ENCODE assay signal across 7 mouse cellular contexts in genomic region chr10:79960671-79961294, GRCm38 (mm10). TPM values are rescaled to one million over a fixed set of nuclear protein-coding genes. Genes with fewer than 3 reads are reported as not detected.
A peak's percentile ranks its signal among the peaks of the same experiment; 100 is the strongest.
DNase-seq lines count a peak whose midpoint lies in the region; ATAC-seq and TF ChIP-seq lines count a peak whose summit lies in the region.

No protein-coding gene starts in this region.

- H3K9me3 ChIP-seq in lung, embryonic 15.5 days = no peaks in the 10 kb centered on the region
- H3K9me3 ChIP-seq in forebrain, embryonic 10.5 days = no peaks in the 10 kb centered on the region
- H3K9me3 ChIP-seq in limb, embryonic 10.5 days (replicated peaks) = no peaks in the 10 kb centered on the region

- TF ChIP-seq POLR2A in olfactory bulb, adult 2 months (IDR thresholded peaks at IDR 0.05; ENCODE audit: insufficient read depth, low read depth, low read length) = no peak

- peaks cover 22% of the 10 kb centered on the region for H3K4me1 ChIP-seq in lung, embryonic 15.5 days
- peaks cover 39% of the 10 kb centered on the region for H3K4me1 ChIP-seq in forebrain, embryonic 10.5 days
- peaks cover 34% of the 10 kb centered on the region for H3K4me1 ChIP-seq in limb, embryonic 10.5 days
- peaks cover 6% of the 10 kb centered on the region; the same call in 1 of the 2 replicates for H3K4me1 ChIP-seq in olfactory bulb, adult 2 months (ENCODE audit: control insufficient read depth, insufficient read depth, low read length)

- peak overlapping the region; percentile 98 for H3K4me3 ChIP-seq in lung, embryonic 15.5 days
- peak overlapping the region; percentile 99 for H3K4me3 ChIP-seq in forebrain, embryonic 10.5 days
- H3K4me3 ChIP-seq in limb, embryonic 10.5 days = peak overlapping the region; percentile 98
- peak overlapping the region; percentile 98 for H3K4me3 ChIP-seq in olfactory bulb, adult 2 months (ENCODE audit: insufficient read depth, low read depth, low read length)

- 9% methylated on average over 10 of the region's 10 CpGs for WGBS in lung, embryonic 15.5 days
- WGBS in forebrain, embryonic 10.5 days = 19% methylated on average over 10 of the region's 10 CpGs
- WGBS in limb, embryonic 10.5 days = 16% methylated on average over 10 of the region's 10 CpGs
- 14% methylated on average over 10 of the region's 10 CpGs for WGBS in olfactory bulb, adult 2 months

- H3K9ac ChIP-seq in lung, embryonic 15.5 days = peak overlapping the region; percentile 94

- peak overlapping the region; percentile 75 for H3K4me2 ChIP-seq in lung, embryonic 15.5 days

- no peaks in the 10 kb centered on the region for H3K27me3 ChIP-seq in lung, embryonic 15.5 days
- peaks cover 9% of the 10 kb centered on the region for H3K27me3 ChIP-seq in forebrain, embryonic 10.5 days (ENCODE audit: poor library complexity, severe bottlenecking)
- no peaks in the 10 kb centered on the region for H3K27me3 ChIP-seq in limb, embryonic 10.5 days (ENCODE audit: low read depth, poor library complexity, severe bottlenecking)

- no peak for TF ChIP-seq CTCF in olfactory bulb, adult 2 months (IDR thresholded peaks at IDR 0.05; ENCODE audit: insufficient read depth, low read depth, low read length)

- no peak for DNase-seq in lung, postnatal 4 days
- DNase-seq in forebrain, embryonic 10.5 days (ENCODE audit: extremely low spot score, low spot score) = no peak
- no peak for DNase-seq in limb, embryonic 10.5 days (ENCODE audit: low spot score)
- no peak for DNase-seq in natural killer cell, adult 2 months (ENCODE audit: low spot score in 2 of 2)

- H3K27ac ChIP-seq in lung, embryonic 15.5 days = no peak overlapping the region
- peak overlapping the region; percentile 91 for H3K27ac ChIP-seq in forebrain, embryonic 10.5 days
- H3K27ac ChIP-seq in limb, embryonic 10.5 days = peak overlapping the region; percentile 88
- H3K27ac ChIP-seq in olfactory bulb, adult 2 months (ENCODE audit: insufficient read depth, low read depth, low read length) = no peak overlapping the region

- peaks cover 42% of the 10 kb centered on the region for H3K36me3 ChIP-seq in lung, embryonic 15.5 days
- H3K36me3 ChIP-seq in forebrain, embryonic 10.5 days (replicated peaks) = peaks cover 47% of the 10 kb centered on the region
- peaks cover 48% of the 10 kb centered on the region for H3K36me3 ChIP-seq in limb, embryonic 10.5 days

- ATAC-seq in lung, embryonic 15.5 days (ENCODE audit: borderline replicate concordance, extremely low read depth, low FRiP score, low TSS enrichment) = no peak
- no peak for ATAC-seq in megakaryocyte progenitor cell, adult 5-6 weeks (replicated peaks; ENCODE audit: poor library complexity)

RNA-seq across cellular contexts. Expression of gene Wdr18, which starts 0.8 kb away (rescaled TPM):
- polyA plus RNA-seq in lung, embryonic 15.5 days (2015; fragmentation: Nextera tagmentation; extraction: Ambion mirVana) = 95.1 and 96.2 TPM in 2 replicates
- polyA plus RNA-seq in forebrain, embryonic 10.5 days (2016; fragmentation: Nextera tagmentation; extraction: Ambion mirVana) = 165 and 167 TPM in 2 replicates
- 174 and 201 TPM in 2 replicates for polyA plus RNA-seq in limb, embryonic 10.5 days (2016; fragmentation: Nextera tagmentation; extraction: Ambion mirVana)
- not detected in 2 replicates for polyA plus RNA-seq in olfactory bulb, adult 2 months (2012; ENCODE audit: insufficient read depth, insufficient read length, low replicate concordance, missing spikeins)
- 36.8 and 57.4 TPM in 2 replicates for total RNA-seq in megakaryocyte progenitor cell, adult 5-6 weeks (2015)
- total RNA-seq in megakaryocyte progenitor cell, adult 5-6 weeks (2017) = 24.6 and 29.7 TPM in 2 replicates

RNA-seq across cellular contexts. Expression of gene Grin3b, which starts 9.7 kb away (rescaled TPM):
- polyA plus RNA-seq in lung, embryonic 15.5 days (2015; fragmentation: Nextera tagmentation; extraction: Ambion mirVana) = 0.34 and 0.45 TPM in 2 replicates
- polyA plus RNA-seq in forebrain, embryonic 10.5 days (2016; fragmentation: Nextera tagmentation; extraction: Ambion mirVana) = 0.20 and 0.31 TPM in 2 replicates
- polyA plus RNA-seq in limb, embryonic 10.5 days (2016; fragmentation: Nextera tagmentation; extraction: Ambion mirVana) = 0.28 and 0.40 TPM in 2 replicates
- polyA plus RNA-seq in olfactory bulb, adult 2 months (2012; ENCODE audit: insufficient read depth, insufficient read length, low replicate concordance, missing spikeins) = not detected in 2 replicates
- total RNA-seq in megakaryocyte progenitor cell, adult 5-6 weeks (2015) = not detected in 2 replicates
- total RNA-seq in megakaryocyte progenitor cell, adult 5-6 weeks (2017) = not detected in 2 replicates

RNA-seq across cellular contexts. Expression of gene Tmem259, which starts 23.3 kb away (rescaled TPM):
- polyA plus RNA-seq in lung, embryonic 15.5 days (2015; fragmentation: Nextera tagmentation; extraction: Ambion mirVana) = 20.2 and 20.5 TPM in 2 replicates
- 8.4 and 9.6 TPM in 2 replicates for polyA plus RNA-seq in forebrain, embryonic 10.5 days (2016; fragmentation: Nextera tagmentation; extraction: Ambion mirVana)
- polyA plus RNA-seq in limb, embryonic 10.5 days (2016; fragmentation: Nextera tagmentation; extraction: Ambion mirVana) = 14.9 and 16.4 TPM in 2 replicates
- polyA plus RNA-seq in olfactory bulb, adult 2 months (2012; ENCODE audit: insufficient read depth, insufficient read length, low replicate concordance, missing spikeins) = not detected in 2 replicates
- total RNA-seq in megakaryocyte progenitor cell, adult 5-6 weeks (2015) = 38.9 and 44.2 TPM in 2 replicates
- total RNA-seq in megakaryocyte progenitor cell, adult 5-6 weeks (2017) = 44.6 and 54.8 TPM in 2 replicates

RNA-seq across cellular contexts. Expression of gene Cnn2, which starts 27.6 kb away (rescaled TPM):
- polyA plus RNA-seq in lung, embryonic 15.5 days (2015; fragmentation: Nextera tagmentation; extraction: Ambion mirVana) = 367 and 375 TPM in 2 replicates
- 222 and 226 TPM in 2 replicates for polyA plus RNA-seq in forebrain, embryonic 10.5 days (2016; fragmentation: Nextera tagmentation; extraction: Ambion mirVana)
- polyA plus RNA-seq in limb, embryonic 10.5 days (2016; fragmentation: Nextera tagmentation; extraction: Ambion mirVana) = 261 and 301 TPM in 2 replicates
- 124 and 250 TPM in 2 replicates for polyA plus RNA-seq in olfactory bulb, adult 2 months (2012; ENCODE audit: insufficient read depth, insufficient read length, low replicate concordance, missing spikeins)
- total RNA-seq in megakaryocyte progenitor cell, adult 5-6 weeks (2015) = 50.5 and 52.8 TPM in 2 replicates
- total RNA-seq in megakaryocyte progenitor cell, adult 5-6 weeks (2017) = 73.3 and 84.1 TPM in 2 replicates

RNA-seq across cellular contexts. Expression of gene Arid3a, which starts 33.9 kb away (rescaled TPM):
- 4.8 and 6.0 TPM in 2 replicates for polyA plus RNA-seq in lung, embryonic 15.5 days (2015; fragmentation: Nextera tagmentation; extraction: Ambion mirVana)
- polyA plus RNA-seq in forebrain, embryonic 10.5 days (2016; fragmentation: Nextera tagmentation; extraction: Ambion mirVana) = 12.5 and 13.0 TPM in 2 replicates
- polyA plus RNA-seq in limb, embryonic 10.5 days (2016; fragmentation: Nextera tagmentation; extraction: Ambion mirVana) = 18.2 and 29.4 TPM in 2 replicates
- polyA plus RNA-seq in olfactory bulb, adult 2 months (2012; ENCODE audit: insufficient read depth, insufficient read length, low replicate concordance, missing spikeins) = not detected in 2 replicates
- 19.9 and 21.6 TPM in 2 replicates for total RNA-seq in megakaryocyte progenitor cell, adult 5-6 weeks (2015)
- total RNA-seq in megakaryocyte progenitor cell, adult 5-6 weeks (2017) = 31.0 and 32.2 TPM in 2 replicates

Comparison
In these comparisons a context has a peak if more than half of its experiments do, and no peak if none do; other contexts are left out.
1. H3K27ac ChIP-seq: peak in forebrain, embryonic 10.5 days (single experiment) and limb, embryonic 10.5 days (single experiment); none in lung, embryonic 15.5 days (single experiment) and olfactory bulb, adult 2 months (single experiment).
2. Peak in every context shown above with its lines, with median percentiles within 50 percentile points of each other: H3K4me3 ChIP-seq.